Mouse (Mus musculus) liver, embryonic 14.5 days (tissue): ENCODE data around the gene Maea. TPM values are rescaled to one million over a fixed set of nuclear protein-coding genes. Genes with fewer than 3 reads are reported as not detected.

Experiments used
- ATAC-seq: fragments of 200-750 bp; cut with Nextera tagmentation; 2 replicates; pipeline ENCODE4 v1.8.0; 2017; ENCODE audit warnings: moderate number of reproducible peaks, mild to moderate bottlenecking, moderate library complexity; ENCODE audit not compliant: insufficient read depth
- DNase-seq, 3 experiments: peaks; one replicate each; pipeline ENCODE4 v3.0.0-alpha.2; 2012 to 2013; ENCODE audit warnings: low read depth in 3 of 3, low spot score in 3 of 3
- H3K27ac ChIP-seq: fragments of 300-500 bp; sonication (generic); 2 replicates; pipeline ENCODE4 v1.5.1; 2014; ENCODE audit warnings: moderate library complexity, mild to moderate bottlenecking, control low read depth, inconsistent platforms
- H3K27me3 ChIP-seq: fragments of 300-500 bp; sonication (generic); 2 replicates; pipeline ENCODE4 v1.6.1; 2014; ENCODE audit warnings: mild to moderate bottlenecking, low read length, moderate library complexity; ENCODE audit not compliant: control insufficient read depth, insufficient read depth
- H3K36me3 ChIP-seq: fragments of 300-500 bp; sonication (generic); replicated peaks from 2 replicates; pipeline ENCODE4 v1.6.1; 2014; ENCODE audit warnings: low read depth; ENCODE audit not compliant: control insufficient read depth, insufficient read depth
- H3K4me1 ChIP-seq, 2 experiments: fragments of 200-500 bp in 1 of 2; fragments of 300-500 bp in 1 of 2; sonication (generic) in 1 of 2; replicated peaks; 2 replicates each; pipeline ENCODE4 v1.6.1; 2012 to 2014; ENCODE audit warnings: antibody characterized with exemption in 1 of 2, inconsistent platforms in 1 of 2, low read length in 1 of 2; ENCODE audit not compliant: control insufficient read depth in 2 of 2, insufficient read depth in 2 of 2
- H3K4me2 ChIP-seq: fragments of 300-500 bp; sonication (generic); 2 replicates; pipeline ENCODE4 v1.6.1; 2014; ENCODE audit warnings: low read depth, mild to moderate bottlenecking, control low read depth, moderate library complexity
- H3K4me3 ChIP-seq, 2 experiments: fragments of 200-500 bp in 1 of 2; fragments of 300-500 bp in 1 of 2; sonication (generic) in 1 of 2; 2 replicates each; pipeline ENCODE4 v1.5.1; 2012 to 2014; ENCODE audit warnings: low read depth in 2 of 2, low read length in 2 of 2, mild to moderate bottlenecking in 2 of 2, control low read depth in 1 of 2, inconsistent platforms in 1 of 2, moderate library complexity in 1 of 2; ENCODE audit not compliant: insufficient read depth in 1 of 2
- H3K9ac ChIP-seq: fragments of 300-500 bp; sonication (generic); replicated peaks from 2 replicates; pipeline ENCODE4 v1.6.1; 2014; ENCODE audit warnings: mild to moderate bottlenecking, control low read depth, moderate library complexity
- H3K9me3 ChIP-seq: fragments of 300-500 bp; sonication (generic); 2 replicates; pipeline ENCODE4 v1.6.1; 2016; ENCODE audit warnings: low read length, mixed read lengths; ENCODE audit not compliant: control insufficient read depth
- CTCF ChIP-seq: IDR thresholded peaks from 2 replicates; pipeline ENCODE4 v1.5.1; 2016; ENCODE audit warnings: antibody characterized with exemption, low read depth, control low read depth
- EP300 ChIP-seq: IDR thresholded peaks from 2 replicates; pipeline ENCODE4 v1.6.1; 2016; ENCODE audit warnings: antibody characterized with exemption, low read depth
- WGBS: fragments of 180-500 bp; shearing (Covaris S2); extraction: QIAGEN DNeasy Blood & Tissue Kit; methylation state at CpG from one replicate; pipeline ENCODE4 v1.1.7; 2014; ENCODE audit not compliant: insufficient replicate concordance; 5-methylcytosine and 5-hydroxymethylcytosine counted together
- polyA plus RNA-seq, 2 experiments: library from polyadenylated mRNA; depleted of rRNA in 1 of 2; stranded (reverse) in 1 of 2; unstranded in 1 of 2; fragments of >200 nt; fragmentation: Nextera tagmentation in 1 of 2; extraction: Ambion mirVana in 1 of 2; gene quantifications; 2 replicates each; pipeline versions ENCODE4 v1.2.1 to v1.2.3; 2012 to 2014

The Maea gene
- polyA plus RNA-seq, 2 experiments: 40.0 to 47.2 TPM

GRCm38 (mm10) chr5:33352273-33352645, 16.9 kb downstream of the Maea start:
- WGBS: 58% methylated on average over 8 of the region's 8 CpGs
- Histone ChIP-seq H3K27ac (no peak overlapping the region), H3K9ac (no peak overlapping the region), H3K9me3 (no peaks in the 10 kb centered on the region), H3K4me3 (no peak overlapping the region), H3K4me1 (peaks cover 0 to 5% of the 10 kb centered on the region in 2 experiments; a peak in 3 of 4 replicates), H3K36me3 (no peaks in the 10 kb centered on the region), H3K27me3 (no peaks in the 10 kb centered on the region), H3K4me2 (no peak overlapping the region)
- ATAC-seq (no peak), DNase-seq (no peak)
- TF ChIP-seq EP300: no peak
- no peak for TF ChIP-seq CTCF

GRCm38 (mm10) chr5:33353011-33353410, 17.7 kb downstream of the Maea start:
- Histone ChIP-seq H3K27ac (no peak overlapping the region), H3K9ac (no peak overlapping the region), H3K27me3 (no peaks in the 10 kb centered on the region), H3K4me2 (no peak overlapping the region), H3K36me3 (no peaks in the 10 kb centered on the region), H3K9me3 (no peaks in the 10 kb centered on the region), H3K4me3 (no peak overlapping the region), H3K4me1 (peaks cover 3 to 10% of the 10 kb centered on the region in 2 experiments)
- DNase-seq: no peak
- 71% methylated on average over 3 of the region's 3 CpGs for WGBS
- ATAC-seq: no peak
- TF ChIP-seq CTCF: no peak
- TF ChIP-seq EP300: no peak

GRCm38 (mm10) chr5:33357494-33357893, 22.2 kb downstream of the Maea start:
- H3K4me2 ChIP-seq: no peak overlapping the region
- DNase-seq: no peak
- TF ChIP-seq CTCF (no peak), EP300 (no peak)
- H3K36me3 ChIP-seq: peaks cover 16% of the 10 kb centered on the region
- ATAC-seq: no peak
- H3K9me3 ChIP-seq: no peaks in the 10 kb centered on the region
- no peak overlapping the region for H3K4me3 ChIP-seq
- H3K27me3 ChIP-seq: no peaks in the 10 kb centered on the region
- no peak overlapping the region for H3K27ac ChIP-seq
- peaks cover 3 to 6% of the 10 kb centered on the region in 2 experiments for H3K4me1 ChIP-seq
- 51% methylated on average over 1 of the region's 1 CpGs for WGBS
- H3K9ac ChIP-seq: no peak overlapping the region

GRCm38 (mm10) chr5:33358467-33358866, 23.2 kb downstream of the Maea start:
- H3K4me3 ChIP-seq: no peak overlapping the region
- WGBS: 88% methylated on average over 4 of the region's 4 CpGs
- TF ChIP-seq EP300 (no peak), CTCF (no peak)
- H3K9ac ChIP-seq: no peak overlapping the region; the same call in 1 of the 2 replicates
- H3K27me3 ChIP-seq: no peaks in the 10 kb centered on the region
- H3K27ac ChIP-seq: no peak overlapping the region
- H3K9me3 ChIP-seq: no peaks in the 10 kb centered on the region
- H3K4me1 ChIP-seq: peaks cover 3 to 6% of the 10 kb centered on the region in 2 experiments
- DNase-seq: no peak
- H3K36me3 ChIP-seq: peaks cover 18% of the 10 kb centered on the region
- H3K4me2 ChIP-seq: no peak overlapping the region
- ATAC-seq: no peak

- Histone ChIP-seq H3K27ac (no peak overlapping the region), H3K9ac (no peak overlapping the region), H3K4me3 (no peak overlapping the region), H3K4me2 (no peak overlapping the region), H3K9me3 (no peaks in the 10 kb centered on the region), H3K4me1 (no peaks in the 10 kb centered on the region), H3K36me3 (peaks cover 23% of the 10 kb centered on the region), H3K27me3 (no peaks in the 10 kb centered on the region)
- ATAC-seq: no peak
- no peak for DNase-seq
- TF ChIP-seq EP300: no peak
- TF ChIP-seq CTCF: no peak
- WGBS: 91% methylated on average over 5 of the region's 5 CpGs
Measured at GRCm38 (mm10) chr5:33363263-33363662, 28.0 kb downstream of the Maea start.
